Mouse (Mus musculus) MEL (cell line): Measurements from ENCODE around the gene Olfr1344.

Source experiments
- CTCF ChIP-seq, 3 experiments: IDR thresholded peaks in 2 of 3; conservative IDR thresholded peaks in 1 of 3; 2 replicates each; pipeline ENCODE4 v1.5.1; 2011 to 2012; ENCODE audit warnings: low read length in 3 of 3, low read depth in 2 of 3, mild to moderate bottlenecking in 2 of 3, improper control_type of control experiment in 1 of 3, inconsistent platforms in 1 of 3, mixed read lengths in 1 of 3, moderate library complexity in 1 of 3; ENCODE audit not compliant: control insufficient read depth in 1 of 3, insufficient read depth in 1 of 3, poor library complexity in 1 of 3, severe bottlenecking in 1 of 3
- EP300 ChIP-seq, 2 experiments: IDR thresholded peaks; 2 replicates each; pipeline ENCODE4 v1.6.1; 2011; ENCODE audit warnings: improper control_type of control experiment in 2 of 2, low read length in 2 of 2, low read depth in 1 of 2, mild to moderate bottlenecking in 1 of 2
- GATA1 ChIP-seq: IDR thresholded peaks from 2 replicates; pipeline ENCODE4 v1.6.1; 2011; ENCODE audit warnings: low read depth, low read length, improper control_type of control experiment
- JUND ChIP-seq: IDR thresholded peaks from 2 replicates; pipeline ENCODE4 v1.6.1; 2011; ENCODE audit warnings: low read depth, mild to moderate bottlenecking, improper control_type of control experiment, low read length
- KAT2A ChIP-seq: conservative IDR thresholded peaks from 2 replicates; pipeline ENCODE4 v1.6.1; 2012; ENCODE audit warnings: low read depth, low read length, improper control_type of control experiment, inconsistent platforms
- MAFK ChIP-seq: IDR thresholded peaks from 2 replicates; pipeline ENCODE4 v1.6.1; 2011; ENCODE audit warnings: low read depth, mild to moderate bottlenecking, low read length, improper control_type of control experiment, borderline replicate concordance
- MAX ChIP-seq: IDR thresholded peaks from 2 replicates; pipeline ENCODE4 v1.6.1; 2011; ENCODE audit warnings: low read length, improper control_type of control experiment
- MEF2A ChIP-seq: IDR thresholded peaks from 2 replicates; pipeline ENCODE4 v1.6.1; 2014; ENCODE audit warnings: low read depth, mild to moderate bottlenecking, inconsistent platforms, low read length, improper control_type of control experiment; ENCODE audit not compliant: poor library complexity, insufficient replicate concordance, severe bottlenecking; ENCODE audit errors: extremely low read depth
- NELFE ChIP-seq: IDR thresholded peaks from 2 replicates; pipeline ENCODE4 v1.6.1; 2011; ENCODE audit warnings: low read depth, low read length, improper control_type of control experiment
- POLR2A ChIP-seq, 2 experiments: IDR thresholded peaks; 2 replicates each; pipeline ENCODE4 v1.6.1; 2011 to 2012; ENCODE audit warnings: low read length in 2 of 2, mild to moderate bottlenecking in 2 of 2, control low read depth in 1 of 2, improper control_type of control experiment in 1 of 2, low read depth in 1 of 2, moderate library complexity in 1 of 2; ENCODE audit not compliant: control insufficient read depth in 1 of 2, insufficient read depth in 1 of 2, poor library complexity in 1 of 2
- POLR2AphosphoS2 ChIP-seq: IDR thresholded peaks from 2 replicates; pipeline ENCODE4 v1.6.1; 2011; ENCODE audit warnings: low read length, improper control_type of control experiment
- TAL1 ChIP-seq: IDR thresholded peaks from 2 replicates; pipeline ENCODE4 v1.6.1; 2012; ENCODE audit warnings: mild to moderate bottlenecking, inconsistent platforms, low read length, moderate library complexity, mixed read lengths
- ZC3H11A ChIP-seq: IDR thresholded peaks from 2 replicates; pipeline ENCODE4 v1.6.1; 2012; ENCODE audit warnings: low read depth, mild to moderate bottlenecking, inconsistent platforms, low read length, improper control_type of control experiment
- ZMIZ1 ChIP-seq: IDR thresholded peaks from 2 replicates; pipeline ENCODE4 v1.6.1; 2012; ENCODE audit warnings: low read depth, mild to moderate bottlenecking, inconsistent platforms, low read length, improper control_type of control experiment, moderate library complexity

DNA sequence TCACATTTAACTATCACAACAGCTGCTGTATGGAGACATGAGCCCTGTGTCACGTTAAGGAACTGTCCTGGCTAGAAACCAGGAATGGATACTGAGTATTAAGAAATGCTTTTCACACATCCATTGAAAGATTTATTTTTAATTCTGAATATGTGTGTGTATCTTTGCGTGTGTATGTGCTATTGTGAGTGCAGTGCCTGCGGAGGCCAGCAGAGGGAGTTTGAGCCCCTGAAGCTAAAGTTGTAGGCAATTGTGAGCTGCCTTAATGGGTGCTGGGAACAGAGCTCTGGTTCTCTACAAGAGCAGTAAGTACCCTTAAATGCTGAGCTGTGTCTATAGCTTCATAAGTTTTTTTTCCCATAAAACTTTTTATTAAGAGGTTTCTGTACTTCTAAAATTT, 9.1 kb upstream of the Olfr1344 start:
- no peak for TF ChIP-seq POLR2A (IDR thresholded peaks at IDR 0.05; ENCODE audit: control insufficient read depth in 1 of 2, insufficient read depth in 1 of 2, low read depth in 1 of 2, low read length in 2 of 2, poor library complexity in 1 of 2)
- peak; percentile 35 to 42 (median 37); a peak in 5 of 6 replicates for TF ChIP-seq CTCF (IDR thresholded peaks at IDR 0.05 in 2 of 3, conservative IDR thresholded peaks at IDR 0.05 in 1 of 3; ENCODE audit: control insufficient read depth in 1 of 3, insufficient read depth in 1 of 3, low read depth in 2 of 3, low read length in 3 of 3, poor library complexity in 1 of 3, severe bottlenecking in 1 of 3)
- no peak for TF ChIP-seq EP300 (IDR thresholded peaks at IDR 0.05; ENCODE audit: low read depth in 1 of 2, low read length in 2 of 2)
- TF ChIP-seq JUND: no peak
- no peak for TF ChIP-seq ZC3H11A
- TF ChIP-seq MAX: no peak
- TF ChIP-seq ZMIZ1: no peak
- TF ChIP-seq KAT2A: no peak
- no peak for TF ChIP-seq TAL1
- no peak for TF ChIP-seq NELFE
- TF ChIP-seq MEF2A: no peak
- no peak for TF ChIP-seq GATA1
- no peak for TF ChIP-seq MAFK
- no peak for TF ChIP-seq POLR2AphosphoS2
